Mouse (Mus musculus) MEL (cell line): ENCODE results near the gene Cyp3a25. TPM values are rescaled to one million over a fixed set of nuclear protein-coding genes. Genes with fewer than 3 reads are reported as not detected.

Experiments
- DNase-seq: peaks from one replicate; pipeline ENCODE4 v3.0.0; 2011; ENCODE audit warnings: low read depth, low spot score
- H3K27ac ChIP-seq: 2 replicates; pipeline ENCODE4 v1.5.1; 2012; ENCODE audit warnings: low read depth, mild to moderate bottlenecking, control low read depth, low read length, moderate library complexity; ENCODE audit not compliant: control insufficient read depth
- H3K27me3 ChIP-seq, 2 experiments: fragments of 150-350 bp in 1 of 2; sonication (generic) in 1 of 2; 2 replicates each; pipeline ENCODE4 v1.6.1; 2012; ENCODE audit warnings: low read length in 2 of 2, mild to moderate bottlenecking in 2 of 2, improper control_type of control experiment in 1 of 2, moderate library complexity in 1 of 2; ENCODE audit not compliant: insufficient read depth in 2 of 2, control insufficient read depth in 1 of 2
- H3K36me3 ChIP-seq, 2 experiments: 2 replicates each; pipeline ENCODE4 v1.6.1; 2012 to 2014; ENCODE audit warnings: low read length in 2 of 2, improper control_type of control experiment in 1 of 2, inconsistent platforms in 1 of 2, mild to moderate bottlenecking in 1 of 2; ENCODE audit not compliant: insufficient read depth in 2 of 2, control insufficient read depth in 1 of 2
- H3K4me1 ChIP-seq, 2 experiments: fragments of 150-350 bp in 1 of 2; sonication (generic) in 1 of 2; 2 replicates each; pipeline ENCODE4 v1.6.1; 2012; ENCODE audit warnings: low read length in 2 of 2, improper control_type of control experiment in 1 of 2, mild to moderate bottlenecking in 1 of 2; ENCODE audit not compliant: insufficient read depth in 2 of 2, control insufficient read depth in 1 of 2
- H3K4me3 ChIP-seq, 2 experiments: fragments of 150-350 bp in 1 of 2; sonication (generic) in 1 of 2; 2 replicates each; pipeline ENCODE4 v1.5.1; 2012; ENCODE audit warnings: low read depth in 2 of 2, low read length in 2 of 2, mild to moderate bottlenecking in 2 of 2, moderate library complexity in 2 of 2, control low read depth in 1 of 2, improper control_type of control experiment in 1 of 2; ENCODE audit not compliant: control insufficient read depth in 1 of 2, insufficient read depth in 1 of 2
- H3K79me2 ChIP-seq: 2 replicates; pipeline ENCODE4 v1.6.1; 2012; ENCODE audit warnings: mild to moderate bottlenecking, low read length, moderate library complexity; ENCODE audit not compliant: control insufficient read depth, poor library complexity, insufficient read depth
- H3K9ac ChIP-seq: 2 replicates; pipeline ENCODE4 v1.6.1; 2012; ENCODE audit warnings: low read depth, mild to moderate bottlenecking, control low read depth, low read length, moderate library complexity; ENCODE audit not compliant: control insufficient read depth, poor library complexity, severe bottlenecking
- H3K9me3 ChIP-seq: fragments of 150-350 bp; sonication (generic); replicated peaks from 2 replicates; pipeline ENCODE4 v1.6.1; 2012; ENCODE audit warnings: mild to moderate bottlenecking, low read length, improper control_type of control experiment, moderate library complexity; ENCODE audit not compliant: insufficient read depth
- BHLHE40 ChIP-seq: IDR thresholded peaks from 2 replicates; pipeline ENCODE4 v1.6.1; 2012; ENCODE audit warnings: low read depth, mild to moderate bottlenecking, inconsistent platforms, low read length, improper control_type of control experiment, borderline replicate concordance
- CTCF ChIP-seq, 3 experiments: IDR thresholded peaks in 2 of 3; conservative IDR thresholded peaks in 1 of 3; 2 replicates each; pipeline ENCODE4 v1.5.1; 2011 to 2012; ENCODE audit warnings: low read length in 3 of 3, low read depth in 2 of 3, mild to moderate bottlenecking in 2 of 3, improper control_type of control experiment in 1 of 3, inconsistent platforms in 1 of 3, mixed read lengths in 1 of 3, moderate library complexity in 1 of 3; ENCODE audit not compliant: control insufficient read depth in 1 of 3, insufficient read depth in 1 of 3, poor library complexity in 1 of 3, severe bottlenecking in 1 of 3
- ETS1 ChIP-seq: IDR thresholded peaks from 2 replicates; pipeline ENCODE4 v1.6.1; 2012; ENCODE audit warnings: low read depth, mild to moderate bottlenecking, inconsistent platforms, low read length, improper control_type of control experiment, moderate library complexity
- GABPA ChIP-seq: IDR thresholded peaks from 2 replicates; pipeline ENCODE4 v1.6.1; 2012; ENCODE audit warnings: low read depth, mild to moderate bottlenecking, inconsistent platforms, low read length, improper control_type of control experiment, moderate library complexity
- HCFC1 ChIP-seq: IDR thresholded peaks from 2 replicates; pipeline ENCODE4 v1.6.1; 2012; ENCODE audit warnings: low read depth, mild to moderate bottlenecking, inconsistent platforms, low read length, improper control_type of control experiment, moderate library complexity
- JUND ChIP-seq: IDR thresholded peaks from 2 replicates; pipeline ENCODE4 v1.6.1; 2011; ENCODE audit warnings: low read depth, mild to moderate bottlenecking, improper control_type of control experiment, low read length
- MAZ ChIP-seq: IDR thresholded peaks from 2 replicates; pipeline ENCODE4 v1.6.1; 2012; ENCODE audit warnings: low read depth, mild to moderate bottlenecking, inconsistent platforms, low read length, improper control_type of control experiment
- MXI1 ChIP-seq: IDR thresholded peaks from 2 replicates; pipeline ENCODE4 v1.6.1; 2011; ENCODE audit warnings: mild to moderate bottlenecking, low read depth, low read length, improper control_type of control experiment
- NELFE ChIP-seq: IDR thresholded peaks from 2 replicates; pipeline ENCODE4 v1.6.1; 2011; ENCODE audit warnings: low read depth, low read length, improper control_type of control experiment
- NRF1 ChIP-seq: IDR thresholded peaks from 2 replicates; pipeline ENCODE4 v1.6.1; 2014; ENCODE audit warnings: low read depth, mild to moderate bottlenecking, inconsistent platforms, low read length, improper control_type of control experiment, moderate library complexity; ENCODE audit not compliant: poor library complexity, insufficient read depth, severe bottlenecking
- RCOR1 ChIP-seq: IDR thresholded peaks from 2 replicates; pipeline ENCODE4 v1.6.1; 2012; ENCODE audit warnings: low read depth, mild to moderate bottlenecking, inconsistent platforms, low read length, improper control_type of control experiment
- SIN3A ChIP-seq: IDR thresholded peaks from 2 replicates; pipeline ENCODE4 v1.6.1; 2012; ENCODE audit warnings: low read length, improper control_type of control experiment, inconsistent platforms
- TAL1 ChIP-seq: IDR thresholded peaks from 2 replicates; pipeline ENCODE4 v1.6.1; 2012; ENCODE audit warnings: mild to moderate bottlenecking, inconsistent platforms, low read length, moderate library complexity, mixed read lengths
- UBTF ChIP-seq: IDR thresholded peaks from 2 replicates; pipeline ENCODE4 v1.6.1; 2012; ENCODE audit warnings: low read depth, mild to moderate bottlenecking, inconsistent platforms, low read length, improper control_type of control experiment, moderate library complexity, borderline replicate concordance; ENCODE audit not compliant: insufficient read depth
- USF1 ChIP-seq: IDR thresholded peaks from 2 replicates; pipeline ENCODE4 v1.6.1; 2014; ENCODE audit warnings: low read depth, mild to moderate bottlenecking, inconsistent platforms, low read length, improper control_type of control experiment, moderate library complexity
- ZKSCAN1 ChIP-seq: IDR thresholded peaks from 2 replicates; pipeline ENCODE4 v1.6.1; 2012; ENCODE audit warnings: low read depth, mild to moderate bottlenecking, inconsistent platforms, low read length, improper control_type of control experiment, moderate library complexity
- ZNF384 ChIP-seq: IDR thresholded peaks from 2 replicates; pipeline ENCODE4 v1.6.1; 2012; ENCODE audit warnings: low read depth, mild to moderate bottlenecking, inconsistent platforms, low read length, improper control_type of control experiment
- polyA plus RNA-seq, 2 experiments: library from polyadenylated mRNA; stranded (reverse) in 1 of 2; unstranded in 1 of 2; fragments of >175 nt in 1 of 2; fragments of >200 nt in 1 of 2; gene quantifications; 2 replicates each; pipeline versions ENCODE4 v1.2.1 to v1.2.4; 2012; ENCODE audit warnings: low replicate concordance in 2 of 2, low read depth in 1 of 2; ENCODE audit not compliant: insufficient read length in 2 of 2, insufficient read depth in 1 of 2, missing spikeins in 1 of 2
- total RNA-seq: library from RNA; depleted of rRNA; stranded (reverse); fragments of 300-350 nt; gene quantifications from 2 replicates; pipeline ENCODE4 v1.2.3, GENCODE M21; 2012; rRNA removed

Cyp3a25 gene
- total and polyA plus RNA-seq, 3 experiments, result not detected

DNA sequence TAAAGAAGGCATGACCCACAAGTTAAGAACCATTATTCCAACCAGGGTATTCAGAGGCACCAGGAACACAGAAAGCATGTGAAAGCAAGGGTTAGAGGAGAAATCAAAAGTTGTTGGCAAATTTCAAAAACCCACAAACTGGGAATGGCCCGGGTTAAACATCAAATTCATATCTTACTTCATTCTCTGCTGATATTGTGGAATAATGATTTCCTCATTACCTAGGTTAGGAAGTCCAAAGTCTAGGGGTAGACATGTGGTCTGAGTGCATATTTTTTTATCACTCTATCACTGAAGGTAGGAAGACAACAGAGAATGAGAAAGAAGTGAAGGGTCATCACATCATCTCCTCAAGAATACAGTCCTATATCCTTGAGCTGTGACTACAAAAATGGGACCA lies 1.8 kb upstream of the Cyp3a25 start:
- Histone ChIP-seq H3K27me3 (no peaks in the 10 kb centered on the region), H3K9me3 (no peaks in the 10 kb centered on the region), H3K79me2 (no peaks in the 10 kb centered on the region), H3K4me1 (no peaks in the 10 kb centered on the region), H3K9ac (no peak overlapping the region)
- no peak for TF ChIP-seq MXI1
- TF ChIP-seq ZNF384, result no peak
- no peak for TF ChIP-seq MAZ
- TF ChIP-seq CTCF (IDR thresholded peaks at IDR 0.05 in 2 of 3, conservative IDR thresholded peaks at IDR 0.05 in 1 of 3; ENCODE audit: control insufficient read depth in 1 of 3, insufficient read depth in 1 of 3, low read depth in 2 of 3, low read length in 3 of 3, poor library complexity in 1 of 3, severe bottlenecking in 1 of 3), result no peak
- TF ChIP-seq USF1, result no peak
- TF ChIP-seq RCOR1, result no peak
- TF ChIP-seq ZKSCAN1, result no peak
- TF ChIP-seq SIN3A, result no peak
- TF ChIP-seq HCFC1, result no peak
- no peak for TF ChIP-seq ETS1
- no peak for TF ChIP-seq NELFE
- no peak for TF ChIP-seq NRF1
- no peak for TF ChIP-seq TAL1
- TF ChIP-seq BHLHE40, result no peak
- no peak for TF ChIP-seq UBTF
- no peak for TF ChIP-seq GABPA
- no peak for TF ChIP-seq JUND
- TF ChIP-seq, all 39 proteins: peak for 0
- Histone ChIP-seq H3K27ac (no peak overlapping the region), H3K4me3 (no peak overlapping the region), H3K36me3 (no peaks in the 10 kb centered on the region)
- no peak for DNase-seq

DNA sequence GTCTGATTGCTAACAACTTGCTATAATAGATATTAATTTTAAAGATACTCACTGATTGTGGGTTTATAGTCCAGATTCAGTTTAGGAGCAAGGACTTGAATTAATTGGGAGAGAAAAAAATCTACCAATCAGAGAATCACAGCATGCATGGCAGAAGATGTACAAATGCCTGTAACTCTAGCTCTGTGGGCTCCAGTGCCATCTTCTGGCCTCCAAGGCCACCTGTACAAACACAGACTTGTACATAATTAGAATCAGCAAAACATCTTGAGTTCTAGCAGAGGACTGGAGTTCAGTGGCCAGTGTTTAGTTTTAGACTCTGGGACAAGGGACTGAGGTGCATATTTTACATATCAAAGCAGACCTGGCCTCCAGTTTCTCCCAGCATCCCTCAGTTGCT lies 42.3 kb downstream of the Cyp3a25 start:
- H3K9me3 ChIP-seq, result no peaks in the 10 kb centered on the region
- no peaks in the 10 kb centered on the region for H3K4me1 ChIP-seq
- no peak for DNase-seq
- no peaks in the 10 kb centered on the region for H3K27me3 ChIP-seq
- H3K27ac ChIP-seq, result no peak overlapping the region
- TF ChIP-seq ETS1 (no peak), CTCF (IDR thresholded peaks at IDR 0.05 in 2 of 3, conservative IDR thresholded peaks at IDR 0.05 in 1 of 3; ENCODE audit: control insufficient read depth in 1 of 3, insufficient read depth in 1 of 3, low read depth in 2 of 3, low read length in 3 of 3, poor library complexity in 1 of 3, severe bottlenecking in 1 of 3) (no peak)
- no peak overlapping the region for H3K9ac ChIP-seq
- no peak overlapping the region for H3K4me3 ChIP-seq
- no peaks in the 10 kb centered on the region for H3K79me2 ChIP-seq
- H3K36me3 ChIP-seq, result no peaks in the 10 kb centered on the region

Other genes with a start within 250 kb of the Cyp3a25 start
- not detected in 2 replicates for gene Cyp3a44, start 203.7 kb downstream of the Cyp3a25 start, total RNA-seq
- gene Cyp3a44, start 203.7 kb downstream of the Cyp3a25 start, polyA plus RNA-seq, result not detected
- gene Cyp3a11, start 129.7 kb downstream of the Cyp3a25 start, total RNA-seq, result not detected in 2 replicates
- not detected for gene Cyp3a11, start 129.7 kb downstream of the Cyp3a25 start, polyA plus RNA-seq
- not detected in 2 replicates for gene Cyp3a59, start 69.6 kb upstream of the Cyp3a25 start, total RNA-seq
- not detected for gene Cyp3a59, start 69.6 kb upstream of the Cyp3a25 start, polyA plus RNA-seq
- gene Gm5565, start 150.9 kb upstream of the Cyp3a25 start, total RNA-seq, result not detected in 2 replicates
- gene Gm5565, start 150.9 kb upstream of the Cyp3a25 start, polyA plus RNA-seq, result not detected
- gene Gm6309, start 161.1 kb upstream of the Cyp3a25 start, total RNA-seq, result not detected in 2 replicates
- gene Gm6309, start 161.1 kb upstream of the Cyp3a25 start, polyA plus RNA-seq, result not detected
- gene 1700001J03Rik, start 175.7 kb upstream of the Cyp3a25 start, total RNA-seq, result not detected in 2 replicates
- gene 1700001J03Rik, start 175.7 kb upstream of the Cyp3a25 start, polyA plus RNA-seq, result under 1 TPM in 1 of 2 experiments, not detected in 1; 0.18 TPM
- 52.5 and 57.3 TPM in 2 replicates for gene Rnf6, start 211.9 kb upstream of the Cyp3a25 start, total RNA-seq
- 10 to 100 TPM; 44.9 to 70.1 TPM for gene Rnf6, start 211.9 kb upstream of the Cyp3a25 start, polyA plus RNA-seq
- gene Cdk8, start 221.6 kb upstream of the Cyp3a25 start, total RNA-seq, result 151 and 154 TPM in 2 replicates
- 100 to 1,000 TPM; 139 to 745 TPM for gene Cdk8, start 221.6 kb upstream of the Cyp3a25 start, polyA plus RNA-seq